Mouse (Mus musculus) small intestine, adult 2 months (tissue): ENCODE results near the gene Shisa4.

ENCODE experiments used
- CTCF ChIP-seq: fragments of 200-500 bp; IDR thresholded peaks from 2 replicates; pipeline ENCODE4 v1.5.1; 2012; ENCODE audit warnings: low read depth, mild to moderate bottlenecking, control low read depth, inconsistent platforms, low read length, moderate library complexity, mixed read lengths; ENCODE audit not compliant: insufficient replicate concordance, insufficient read length; ENCODE audit errors: extremely low read depth
- POLR2A ChIP-seq: fragments of 200-500 bp; IDR thresholded peaks from 2 replicates; pipeline ENCODE4 v1.6.1; 2012; ENCODE audit warnings: low read depth, mild to moderate bottlenecking, control low read depth, inconsistent platforms, low read length, moderate library complexity

GRCm38 (mm10) chr1:135405356-135405755 lies 30.3 kb upstream of the Shisa4 start:
- TF ChIP-seq POLR2A, result no peak
- TF ChIP-seq CTCF, result no peak
